Mouse (Mus musculus) heart, adult 11 months (tissue): ENCODE data around the gene Fam71e1.

Source experiments
- DNase-seq: peaks from one replicate; pipeline ENCODE4 v3.0.0; 2022

Gene Fam71e1

DNA sequence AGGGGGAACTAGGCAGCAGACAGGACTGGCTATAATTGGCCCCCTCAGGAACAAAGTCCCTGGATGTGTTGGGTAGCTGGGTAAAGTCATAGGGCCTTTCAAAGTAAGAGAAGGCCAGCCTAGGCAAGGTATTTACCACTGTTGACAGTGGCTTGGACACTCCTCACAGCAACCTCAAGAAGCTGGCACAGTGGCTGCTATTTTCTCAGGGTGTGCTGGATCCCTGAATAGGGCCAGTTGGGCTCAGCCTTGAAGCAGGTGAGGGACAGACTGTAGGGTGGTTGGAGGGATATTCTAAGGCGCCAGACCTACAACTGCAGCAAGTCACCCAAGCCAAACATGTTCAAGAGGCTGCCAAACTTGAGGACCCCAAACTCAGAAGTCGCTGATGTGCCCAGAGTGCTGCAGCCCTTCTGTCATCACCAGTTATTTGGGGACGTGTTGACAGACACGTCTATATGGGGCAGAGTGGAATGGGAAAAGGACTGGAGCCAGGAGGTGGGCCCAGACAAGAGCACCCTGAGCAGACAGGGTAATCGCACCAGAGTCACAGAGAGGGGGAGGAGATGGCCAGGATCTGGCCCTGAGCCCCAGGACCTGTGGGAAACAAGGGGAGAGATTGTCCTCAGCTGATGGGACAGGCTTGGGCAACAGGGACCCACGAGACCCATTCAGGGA, 24.4 kb upstream of the Fam71e1 start:
- DNase-seq, result peak; percentile 99

DNA sequence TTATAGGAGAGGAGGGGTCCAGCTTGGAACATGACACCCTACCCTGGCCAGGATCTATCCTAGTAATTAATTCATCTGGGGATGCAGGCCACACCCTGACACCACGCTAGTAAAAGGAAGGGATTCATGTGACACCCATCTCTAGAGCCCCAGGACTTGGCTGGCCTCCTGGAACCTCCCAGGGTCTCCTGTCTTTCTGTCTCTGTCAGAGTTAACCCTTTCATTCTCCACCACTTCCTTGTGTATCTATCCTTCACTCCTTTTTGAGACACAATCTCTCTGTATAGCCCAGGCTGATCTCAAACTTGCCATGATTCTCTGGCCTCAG, 23.9 kb upstream of the Fam71e1 start:
- no peak for DNase-seq

DNA sequence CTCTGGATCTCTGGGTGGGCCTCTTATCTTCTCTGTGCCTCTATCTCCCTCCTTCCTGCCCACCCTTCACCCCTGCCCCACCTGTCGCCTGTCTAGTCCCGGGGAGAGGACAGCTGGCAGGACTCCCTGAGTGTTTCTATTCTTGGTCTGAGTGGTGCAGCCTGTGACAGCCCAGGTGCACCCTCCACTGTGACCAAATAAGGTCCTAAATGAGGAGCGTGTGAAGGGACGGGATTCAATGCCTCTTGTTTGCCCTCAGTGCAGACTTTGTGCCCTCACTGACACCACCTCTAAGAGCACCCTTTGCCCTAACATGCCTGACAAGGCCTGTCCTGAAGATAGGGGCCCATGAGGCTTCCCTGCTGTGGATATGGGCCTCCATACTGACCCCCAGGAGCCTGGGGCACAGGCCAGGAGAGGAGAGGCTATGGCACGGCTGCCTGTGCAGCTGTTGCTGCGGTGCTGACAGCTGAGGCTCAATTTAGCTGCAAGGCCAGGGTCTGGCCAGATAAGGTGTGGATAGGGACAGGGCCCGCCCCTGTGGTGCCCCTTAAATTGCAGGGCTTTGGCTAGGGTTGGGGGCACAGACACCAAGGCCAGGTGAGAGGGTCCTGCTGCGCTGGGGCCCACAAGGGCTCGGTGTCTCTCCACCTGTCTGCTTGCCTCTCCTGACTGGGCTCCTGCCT, 23.3 kb upstream of the Fam71e1 start:
- DNase-seq, result peak; percentile 99

DNA sequence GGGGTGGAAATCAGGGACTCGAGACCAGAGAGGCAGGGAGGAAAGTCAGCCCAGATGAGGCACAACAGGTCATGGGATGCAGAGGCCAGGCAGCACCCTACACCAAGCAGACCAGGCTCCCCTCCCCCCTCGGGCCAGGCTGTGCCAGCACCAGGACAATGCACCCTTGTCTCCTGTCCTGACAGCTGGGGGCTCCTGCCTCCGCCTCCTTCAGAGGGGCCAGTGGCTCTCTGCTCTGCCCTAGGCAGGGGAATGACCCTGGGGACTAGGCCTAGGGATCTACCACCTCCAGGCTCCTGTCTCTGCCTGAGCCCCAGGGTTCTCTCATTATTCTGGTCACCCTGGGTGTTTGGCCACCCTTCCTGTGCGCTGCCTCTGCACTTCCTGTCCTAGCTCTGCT, 22.0 kb upstream of the Fam71e1 start:
- DNase-seq, result peak; percentile 98

DNA sequence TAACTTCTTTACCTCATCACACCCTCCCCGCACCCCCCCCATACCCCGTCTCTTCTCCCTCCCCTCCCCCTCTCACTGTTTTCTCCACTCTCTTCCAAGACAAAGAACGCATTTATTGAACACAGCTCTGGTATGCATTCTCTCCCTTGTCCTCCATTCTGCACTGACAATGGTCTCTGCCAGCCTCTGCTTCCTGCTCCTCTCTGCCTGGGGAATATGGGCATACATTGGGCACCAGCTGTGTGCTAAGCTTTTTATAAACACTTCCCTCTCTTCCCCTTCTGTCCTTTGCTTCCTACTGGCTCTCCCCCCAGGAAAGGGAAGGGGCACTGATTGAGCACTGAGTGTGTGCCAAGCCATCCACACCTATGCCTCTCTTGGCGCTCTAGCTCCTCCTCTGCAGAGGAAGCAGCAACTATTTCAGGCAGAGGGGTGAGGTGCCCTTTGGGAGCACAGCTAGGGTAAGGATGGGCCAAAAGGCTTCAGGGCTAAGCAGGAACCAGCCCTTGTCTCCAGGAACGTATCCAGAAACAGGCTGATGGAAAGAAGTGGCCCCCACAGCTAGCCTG, 21.3 kb upstream of the Fam71e1 start:
- peak; percentile 92 for DNase-seq

- DNase-seq, result peak; percentile 53
Observed at GRCm38 (mm10) chr7:44482836-44483435, 13.4 kb upstream of the Fam71e1 start.

- peak; percentile 31 for DNase-seq
Observed at GRCm38 (mm10) chr7:44484109-44484508, 12.3 kb upstream of the Fam71e1 start.

DNA sequence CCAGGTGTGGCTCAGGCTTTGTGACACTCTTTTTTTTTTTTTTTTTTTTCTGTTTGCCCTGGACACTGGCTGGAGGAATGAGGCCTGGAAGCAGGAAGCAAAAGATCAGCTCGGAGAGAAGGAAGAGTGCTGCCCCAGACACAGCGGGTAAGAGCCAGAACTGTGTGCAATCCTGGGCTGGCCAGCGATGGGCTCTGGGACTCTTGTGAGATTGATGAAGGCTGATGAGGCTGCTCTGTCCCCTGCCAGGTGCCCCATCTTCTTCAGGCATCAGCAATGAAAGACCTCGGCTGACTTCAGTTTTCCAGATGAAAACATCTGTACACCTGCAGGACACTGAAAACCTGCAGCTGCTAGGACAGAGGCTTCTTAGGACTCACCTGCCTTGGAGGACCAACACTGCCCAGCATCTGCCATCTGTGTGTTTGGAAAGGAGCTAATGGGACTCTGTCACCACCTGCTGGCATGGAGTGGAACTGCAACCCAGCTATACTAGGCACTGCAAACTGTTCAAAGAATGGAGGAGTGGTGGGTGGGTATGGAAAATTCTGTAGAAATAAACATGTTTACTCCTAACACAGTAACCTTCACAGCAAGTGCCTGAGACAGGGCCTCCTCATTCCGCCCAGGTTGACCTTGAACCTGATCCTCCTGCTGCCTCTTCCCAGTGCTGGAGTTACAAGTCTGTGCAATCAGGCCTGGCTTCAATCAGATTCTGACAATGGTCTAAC, 11.4 kb upstream of the Fam71e1 start:
- peak; percentile 92 for DNase-seq

DNA sequence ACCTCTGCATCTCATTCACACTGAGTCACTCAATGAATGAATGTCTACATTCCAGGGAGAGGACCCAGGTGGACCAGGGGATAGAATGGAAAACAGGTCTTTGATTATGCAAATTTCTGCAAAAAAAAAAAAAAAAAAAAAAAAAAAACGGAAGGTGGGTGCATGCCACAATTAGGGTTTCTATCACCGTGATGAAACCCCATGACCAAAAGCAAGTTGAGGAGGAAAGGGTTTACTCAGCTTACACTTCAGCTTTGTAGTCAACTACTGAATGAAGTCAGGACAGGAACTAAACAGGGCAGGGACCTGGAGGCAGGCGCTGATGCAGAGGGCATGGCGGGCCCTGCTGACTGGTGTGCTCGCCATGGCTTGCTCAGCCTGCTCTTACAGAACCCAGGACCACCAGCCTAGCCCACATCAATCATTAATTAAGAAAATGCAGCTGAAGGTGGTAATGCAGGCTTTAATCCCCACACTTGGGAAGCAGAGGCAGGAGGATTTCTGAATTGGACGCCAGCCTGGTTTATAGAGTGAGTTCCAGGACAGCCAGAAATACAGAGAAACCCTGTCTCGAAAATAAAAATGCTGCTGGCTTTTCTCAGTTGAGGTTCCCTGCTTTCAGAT, 10.7 kb upstream of the Fam71e1 start:
- DNase-seq, result peak; percentile 69

DNA sequence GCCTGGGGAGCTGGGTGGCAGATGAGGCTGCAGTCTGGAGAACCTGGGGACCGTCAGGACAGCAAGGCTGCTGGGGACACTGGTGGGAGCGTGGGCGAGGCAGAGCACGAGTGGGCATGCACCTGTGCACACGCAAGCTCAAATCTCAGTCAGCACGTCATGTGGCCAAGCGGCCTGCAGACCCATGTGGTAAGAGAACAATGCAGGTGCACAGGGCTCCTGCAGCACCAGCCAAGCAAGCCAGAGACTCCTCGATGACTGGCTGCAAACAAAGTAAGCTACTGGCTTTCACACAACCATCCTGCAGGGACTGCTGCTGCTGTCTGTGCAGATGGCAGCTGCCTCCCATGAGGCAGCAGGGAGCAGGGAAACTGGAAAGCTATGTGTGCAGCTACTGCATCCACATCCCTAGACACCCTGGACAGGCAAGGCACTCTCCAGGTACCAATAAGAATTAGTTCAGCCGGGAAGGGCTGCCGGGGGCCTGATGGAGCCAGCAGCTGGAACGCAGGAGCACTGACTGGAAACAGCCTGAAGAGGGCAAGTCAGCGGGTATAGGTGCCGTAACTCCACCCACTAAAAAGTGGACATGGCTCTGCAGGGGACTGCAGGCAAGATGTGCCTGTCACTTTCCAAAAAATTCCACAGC, 9.3 kb upstream of the Fam71e1 start:
- DNase-seq, result peak; percentile 63

GRCm38 (mm10) chr7:44487936-44488335, 8.4 kb upstream of the Fam71e1 start:
- peak; percentile 68 for DNase-seq

- DNase-seq, result peak; percentile 86
Observed at GRCm38 (mm10) chr7:44488545-44488944, 7.8 kb upstream of the Fam71e1 start.

DNA sequence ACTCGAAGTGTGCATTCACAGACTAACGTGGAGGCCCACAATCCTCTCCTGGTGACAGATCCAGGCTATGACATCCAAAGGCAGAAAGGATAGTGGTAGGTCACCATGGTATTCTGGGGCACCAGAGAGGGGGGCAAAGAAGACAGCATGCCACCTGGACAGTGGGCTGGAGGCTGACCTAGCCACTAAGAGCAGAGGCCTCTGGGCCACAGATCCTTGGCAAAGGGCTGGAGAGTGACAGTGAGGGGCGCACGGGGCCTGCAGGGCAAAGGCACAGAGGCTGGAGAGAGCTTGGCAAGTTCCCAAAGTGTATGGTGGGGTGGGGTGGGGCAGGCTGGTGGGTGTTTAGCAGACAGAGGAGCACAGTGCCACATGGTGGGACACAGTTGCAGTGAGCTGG, 6.1 kb upstream of the Fam71e1 start:
- peak; percentile 84 for DNase-seq

- DNase-seq, result peak; percentile 82
Observed at GRCm38 (mm10) chr7:44491391-44491790, 5.0 kb upstream of the Fam71e1 start.

GRCm38 (mm10) chr7:44492166-44492826, 4.1 kb upstream of the Fam71e1 start:
- DNase-seq, result peak; percentile 86

DNA sequence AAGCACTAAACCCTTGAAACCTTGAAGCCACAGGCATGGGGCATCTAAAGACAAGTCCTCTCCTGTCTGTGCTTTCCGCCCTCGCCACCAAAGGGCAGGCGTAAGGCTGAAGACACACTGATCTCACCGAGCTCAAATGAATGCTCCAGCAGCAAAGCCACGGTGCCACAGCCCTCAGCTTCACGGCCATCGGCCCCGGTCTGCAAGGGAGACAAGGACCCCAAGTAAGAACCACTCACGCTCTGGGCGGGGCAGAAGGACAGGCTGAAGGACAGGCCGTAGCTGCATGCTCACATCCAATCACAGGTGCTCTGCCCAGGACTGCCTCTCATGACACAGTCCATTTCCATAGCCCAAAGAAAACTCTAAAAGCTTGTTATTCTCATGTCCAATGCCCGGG, 1.7 kb upstream of the Fam71e1 start:
- peak; percentile 88 for DNase-seq

DNA sequence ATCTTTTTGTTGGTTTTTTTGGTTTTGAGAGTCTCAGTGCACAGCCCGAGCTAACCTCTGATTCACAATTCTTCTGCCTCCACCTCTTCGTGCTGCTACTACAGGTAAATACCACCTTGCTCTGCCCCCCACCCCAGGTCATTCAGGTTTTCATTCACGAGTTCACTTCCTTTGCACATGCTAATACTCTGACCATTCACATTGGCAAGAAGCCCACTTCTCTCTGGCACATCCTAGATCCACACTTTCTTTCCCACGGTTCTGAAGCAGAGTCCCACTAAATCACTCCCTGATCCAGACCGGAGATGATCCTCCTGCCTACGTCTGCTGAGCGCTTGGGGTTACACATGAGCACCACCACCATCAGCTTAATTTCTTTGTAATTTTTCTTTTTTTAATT, 1.3 kb upstream of the Fam71e1 start:
- peak; percentile 87 for DNase-seq

GRCm38 (mm10) chr7:44496771-44497109, 359 bp downstream of the Fam71e1 start:
- no peak for DNase-seq

GRCm38 (mm10) chr7:44497361-44498055, 1.1 kb downstream of the Fam71e1 start:
- DNase-seq, result peak; percentile 90

DNA sequence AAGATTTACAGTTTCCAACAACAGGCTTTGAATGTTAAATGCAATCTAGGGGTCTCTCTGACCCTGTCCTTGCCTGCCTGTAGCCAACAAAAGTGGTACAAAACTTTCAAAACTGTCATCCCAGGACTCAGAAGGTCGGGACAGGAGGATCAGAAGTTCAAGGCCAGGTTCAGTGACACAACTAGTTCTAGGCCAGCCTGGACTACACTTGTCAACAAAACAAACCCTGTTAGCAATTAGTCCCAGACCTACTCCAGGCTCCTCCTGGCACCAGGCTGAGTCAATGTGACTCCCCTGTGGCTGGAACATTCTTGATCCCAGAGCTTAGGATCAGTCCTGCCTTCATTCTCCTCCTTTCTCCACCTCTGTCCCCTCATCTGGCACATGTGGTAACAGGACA, 2.5 kb downstream of the Fam71e1 start:
- DNase-seq, result no peak

- DNase-seq, result peak; percentile 75
Observed at GRCm38 (mm10) chr7:44500046-44500445, 3.7 kb downstream of the Fam71e1 start.
